Mouse (Mus musculus): ENCODE results near the gene Dhcr24. TPM values are rescaled to one million over a fixed set of nuclear protein-coding genes. Genes with fewer than 3 reads are reported as not detected.
A peak's percentile ranks its signal among the peaks of the same experiment; 100 is the strongest.

Dhcr24 gene
- total RNA-seq, 2 experiments from 2014 or later: 44.3 to 281 TPM

DNA sequence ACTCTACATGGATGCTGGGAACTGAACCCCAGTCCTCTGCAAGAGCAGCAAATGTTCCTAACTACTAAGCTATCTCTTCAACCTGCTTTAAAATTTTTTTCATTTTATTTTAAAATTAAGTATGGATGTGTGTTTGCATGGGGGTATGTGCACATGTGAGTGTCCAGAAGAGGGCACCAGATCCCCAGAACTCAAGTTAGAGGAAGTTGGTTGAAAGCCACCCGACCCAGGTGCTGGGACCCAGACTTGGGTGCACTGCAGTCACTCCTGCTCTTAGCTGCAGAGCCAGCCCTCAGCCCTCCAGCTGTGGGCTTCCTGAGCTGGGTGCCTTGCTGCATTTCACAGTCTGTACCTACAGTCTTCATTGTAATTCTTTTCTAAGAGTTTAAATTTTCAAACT is 38.6 kb downstream of the Dhcr24 start:
- no peak for DNase-seq (ENCODE audit: low spot score in 2 of 2)

DNA sequence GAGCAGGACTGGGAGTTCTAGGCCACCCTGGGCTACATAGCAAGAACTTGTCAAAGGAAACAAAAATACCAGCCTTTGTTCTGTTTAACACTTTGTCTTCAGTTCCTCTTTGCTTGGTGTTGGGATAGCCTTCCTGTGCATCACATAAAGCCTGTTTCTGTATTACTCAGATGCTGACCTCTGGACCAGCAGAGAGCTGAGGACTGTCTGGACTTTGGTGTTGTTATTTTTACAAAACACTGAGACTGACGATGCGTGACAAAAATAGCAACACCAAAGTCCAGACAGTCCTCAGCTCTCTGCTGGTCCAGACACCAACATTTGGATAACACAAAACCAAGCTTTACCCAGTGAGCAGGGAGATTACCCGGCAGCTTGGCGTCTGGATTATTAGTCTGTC is 39.9 kb downstream of the Dhcr24 start:
- no peak for DNase-seq (ENCODE audit: low spot score in 2 of 2)

DNA sequence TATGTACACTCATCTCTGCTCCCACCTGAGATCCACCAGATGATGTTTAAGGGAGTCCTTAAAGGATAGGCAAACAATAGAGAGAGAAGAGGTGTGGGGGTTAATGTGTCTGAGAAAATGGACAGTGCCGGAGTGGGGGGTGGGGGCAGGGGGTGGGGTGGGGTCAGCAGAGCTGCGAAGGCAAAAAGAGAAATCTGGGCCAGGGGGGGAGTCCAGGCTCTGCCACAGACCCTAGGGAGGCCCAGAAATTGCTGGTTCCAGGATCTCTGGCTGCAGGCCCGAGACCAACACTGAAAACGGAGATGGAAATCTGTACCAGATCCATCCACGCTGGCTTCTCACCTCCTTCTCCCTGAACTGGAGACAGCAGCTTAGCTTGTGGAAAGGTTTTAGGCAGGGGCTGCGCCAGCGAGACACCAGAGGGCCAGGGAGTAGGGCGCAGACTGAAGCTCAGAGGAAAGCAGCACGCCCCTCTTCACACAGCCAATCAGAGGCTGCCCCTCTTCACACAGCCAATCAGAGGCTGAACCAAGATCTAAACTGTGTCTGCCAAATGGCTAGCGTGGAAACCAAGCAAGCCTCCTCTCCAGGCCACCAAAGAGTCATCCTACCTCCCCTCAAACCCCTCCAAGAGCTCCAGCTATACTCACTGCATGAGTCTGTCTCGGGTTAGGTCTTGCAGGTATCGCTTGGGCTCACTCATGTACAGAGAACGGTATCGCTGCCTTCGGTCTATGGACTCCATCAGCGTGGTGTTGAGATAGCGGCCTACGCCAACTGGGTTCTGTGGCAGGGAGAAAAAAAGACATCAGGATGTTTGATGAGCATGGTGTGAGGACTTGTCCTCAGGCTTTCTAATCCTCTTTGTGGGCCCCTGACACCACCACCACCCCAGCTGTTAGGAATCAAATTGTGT is 46.1 kb downstream of the Dhcr24 start:
- DNase-seq (ENCODE audit: low spot score in 2 of 2): no peak

DNA sequence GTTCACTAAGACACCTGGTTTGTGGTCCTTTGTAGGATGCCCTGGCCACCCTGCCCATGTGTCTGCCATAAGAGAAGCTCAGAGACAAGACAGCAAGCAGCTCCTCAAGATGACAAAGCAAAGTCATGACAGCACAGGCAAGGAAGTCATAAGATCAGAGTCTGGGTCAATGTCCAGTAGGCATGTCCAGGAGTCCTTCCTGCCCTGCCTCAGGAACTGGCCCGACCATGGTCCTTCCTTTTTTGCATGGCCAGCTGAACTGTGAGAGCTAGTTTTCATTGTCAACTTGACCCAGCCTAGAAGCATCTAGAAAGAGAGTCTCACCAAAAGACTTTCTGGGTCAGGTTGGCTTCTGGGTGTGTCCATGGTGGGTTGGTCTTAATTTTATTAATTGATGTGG is 47.1 kb downstream of the Dhcr24 start:
- no peak for DNase-seq (ENCODE audit: low spot score in 2 of 2)

DNA sequence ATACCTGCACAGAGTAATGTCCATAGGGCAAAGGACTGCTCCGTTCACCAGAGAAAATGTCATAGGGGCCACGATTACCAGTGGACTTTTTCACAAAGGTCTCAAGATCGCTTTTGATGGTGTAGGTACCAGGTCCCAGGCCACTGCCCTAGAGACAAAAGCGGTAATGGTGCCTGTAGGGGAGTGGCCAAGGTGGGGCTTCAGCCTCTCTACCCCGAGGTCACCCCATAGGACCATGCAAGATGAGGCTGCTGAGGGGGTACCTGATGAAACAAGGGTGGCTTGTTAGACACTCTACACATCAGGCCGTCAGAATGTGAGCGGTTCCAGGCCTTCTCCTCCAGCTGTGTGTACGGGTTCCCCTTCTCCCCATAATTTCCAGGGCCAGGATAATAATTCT is 52.3 kb downstream of the Dhcr24 start:
- DNase-seq (ENCODE audit: low spot score in 2 of 2): no peak

DNA sequence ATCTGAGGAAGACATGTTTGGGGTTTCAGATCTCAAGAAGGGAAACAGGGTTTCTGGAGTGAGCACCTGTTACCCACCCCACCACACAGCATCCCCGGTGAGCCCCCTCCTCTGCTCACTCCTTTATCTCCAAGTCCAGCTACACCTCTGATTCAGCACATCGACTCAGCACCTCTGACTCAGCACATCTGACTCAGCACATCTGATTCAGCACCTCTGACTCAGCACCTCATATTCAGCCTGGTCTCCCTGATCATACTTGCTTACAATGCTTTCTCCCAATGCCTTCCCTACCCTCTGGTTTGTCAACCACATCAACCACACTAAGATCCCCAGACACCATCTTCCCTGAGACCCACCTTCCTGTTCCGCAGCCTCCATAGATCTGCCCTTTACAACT is 52.7 kb downstream of the Dhcr24 start:
- DNase-seq (ENCODE audit: low spot score in 2 of 2): peak in 1 of 2 experiments; percentile 32

DNA sequence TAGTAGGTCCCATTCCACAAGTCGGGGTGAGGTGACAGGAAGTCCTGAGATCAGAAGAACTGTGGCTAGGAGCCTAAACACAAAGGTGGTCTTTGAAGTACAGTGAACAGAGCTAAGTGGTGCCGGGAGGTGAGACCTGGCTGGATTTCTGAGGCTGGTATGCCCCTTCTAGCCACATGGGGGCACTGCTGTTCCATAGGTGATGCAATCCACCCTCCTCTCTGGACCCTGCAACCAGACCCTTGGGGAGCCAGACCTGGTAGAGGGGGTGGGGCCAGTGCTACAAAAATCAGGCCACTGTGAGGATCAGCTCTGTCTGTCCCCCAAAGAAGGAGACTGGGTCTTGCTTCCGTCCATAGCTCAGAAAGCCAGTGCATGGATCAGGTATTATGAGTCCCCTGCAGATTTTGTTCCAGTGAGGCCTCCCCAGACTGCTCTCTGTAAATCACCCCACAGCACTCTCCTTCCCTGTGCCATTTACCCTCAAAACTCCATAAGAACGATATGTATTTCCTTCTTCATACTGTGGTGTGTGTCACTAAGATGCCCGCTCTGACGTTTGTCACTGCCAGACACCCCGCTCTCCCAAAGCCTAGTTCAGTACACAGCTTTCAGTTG is 53.5 kb downstream of the Dhcr24 start:
- peak; percentile 58 to 59 for DNase-seq (ENCODE audit: low spot score in 2 of 2)

DNA sequence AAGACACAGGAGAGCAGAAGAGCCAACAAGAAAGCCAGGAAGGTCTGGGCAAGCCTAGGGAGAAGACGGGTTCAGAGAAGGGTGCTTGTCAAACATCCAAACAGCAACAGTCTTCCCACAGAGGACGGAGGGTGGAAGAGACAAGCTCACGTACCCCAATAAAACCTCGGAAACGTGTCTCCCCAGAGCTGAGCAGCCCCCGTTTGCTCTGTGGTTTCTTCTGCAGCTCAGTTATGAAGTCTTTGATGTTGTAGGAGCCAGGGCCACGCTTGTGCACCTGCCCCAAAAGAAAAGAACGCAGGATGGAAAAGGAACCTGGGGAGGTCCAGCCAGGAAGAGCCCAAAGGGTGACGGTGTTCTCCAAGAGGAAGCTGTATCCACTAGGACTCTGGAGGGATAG is 54.0 kb downstream of the Dhcr24 start:
- no peak for DNase-seq (ENCODE audit: low spot score in 2 of 2)

DNA sequence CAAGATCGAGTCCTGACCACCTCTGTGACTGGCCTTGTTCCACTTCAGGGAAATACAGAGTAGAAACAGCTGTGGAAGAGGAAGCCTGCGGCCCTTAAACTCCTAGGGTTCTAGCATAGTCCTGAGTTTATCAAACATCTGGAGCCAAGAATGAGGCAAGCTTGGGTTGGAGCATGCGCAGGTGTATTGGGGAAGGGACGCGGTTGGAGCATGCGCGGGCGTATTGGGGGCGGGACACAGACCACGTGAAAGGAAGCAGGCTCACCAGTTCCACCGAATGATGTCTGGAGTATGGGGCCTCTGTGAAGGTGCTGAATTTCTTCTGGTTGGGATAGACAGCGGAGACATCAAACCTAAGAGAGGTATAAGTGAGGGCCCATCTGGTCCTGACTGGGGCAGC is 54.8 kb downstream of the Dhcr24 start:
- no peak for DNase-seq (ENCODE audit: low spot score in 2 of 2)

DNA sequence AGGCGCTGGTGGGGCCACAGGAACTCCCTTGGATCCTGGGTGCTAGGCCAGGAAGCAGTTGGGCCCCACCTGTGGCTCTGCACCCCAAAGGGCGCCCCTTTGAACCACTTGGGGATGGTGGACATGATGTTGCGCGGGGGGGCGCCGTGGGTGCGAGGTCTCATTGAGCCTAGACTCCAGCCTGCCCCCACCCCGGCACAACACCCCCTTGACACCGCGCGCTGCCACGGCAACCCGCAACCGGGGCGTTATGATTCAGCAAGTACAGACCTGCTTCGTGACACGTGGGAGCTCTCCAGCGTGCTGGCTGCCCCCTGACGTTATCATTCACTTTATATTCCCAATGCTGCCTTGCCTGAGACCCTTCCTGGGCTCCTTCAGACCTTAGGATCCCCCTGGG is 56.2 kb downstream of the Dhcr24 start, which contains the start of gene Lexm:
Gene Lexm, minus strand, starts transcription at position 186 of the 400 bp plus-strand sequence.
- no peak for DNase-seq (ENCODE audit: low spot score in 2 of 2)

DNA sequence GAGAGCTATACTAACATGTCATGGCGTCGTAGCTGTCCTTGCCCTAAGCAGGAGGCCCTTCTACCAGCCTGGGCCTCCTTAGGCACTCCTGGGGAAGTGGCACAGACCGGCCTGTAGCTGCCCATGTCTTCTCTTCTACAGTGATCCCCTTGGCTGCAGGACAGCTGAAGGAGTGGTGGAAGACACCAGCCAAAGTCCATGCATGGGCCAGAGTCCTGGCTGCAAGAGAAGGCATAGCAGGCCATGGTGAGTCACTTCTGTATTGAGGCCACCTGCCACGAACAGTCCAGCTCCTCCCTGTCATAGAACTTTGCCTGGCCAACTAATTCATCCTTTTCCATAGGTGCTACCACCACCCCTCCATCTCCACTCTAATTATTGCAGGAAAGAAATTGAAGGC is 58.1 kb downstream of the Dhcr24 start:
- no peak for DNase-seq (ENCODE audit: low spot score in 2 of 2)

DNA sequence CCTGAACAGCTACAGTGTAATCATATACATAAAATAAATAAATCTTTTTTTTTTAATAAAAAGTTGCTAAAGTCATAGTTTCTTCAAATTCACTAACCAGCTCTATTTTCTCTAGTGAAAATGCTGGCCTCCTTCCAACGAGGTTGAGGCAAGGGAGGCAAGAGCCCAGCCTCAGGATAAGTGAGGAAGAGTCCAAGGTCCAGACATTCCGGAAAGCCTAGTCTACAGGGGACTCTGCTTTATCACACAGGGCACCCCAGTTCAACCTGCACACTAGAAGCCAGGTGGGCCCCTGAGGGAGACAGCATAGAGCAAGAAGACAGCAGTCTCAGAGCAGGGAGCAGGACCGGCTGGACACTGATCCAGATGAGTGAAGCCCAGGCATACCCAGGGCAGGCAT is 60.6 kb downstream of the Dhcr24 start:
- no peak for DNase-seq (ENCODE audit: low spot score in 2 of 2)

DNA sequence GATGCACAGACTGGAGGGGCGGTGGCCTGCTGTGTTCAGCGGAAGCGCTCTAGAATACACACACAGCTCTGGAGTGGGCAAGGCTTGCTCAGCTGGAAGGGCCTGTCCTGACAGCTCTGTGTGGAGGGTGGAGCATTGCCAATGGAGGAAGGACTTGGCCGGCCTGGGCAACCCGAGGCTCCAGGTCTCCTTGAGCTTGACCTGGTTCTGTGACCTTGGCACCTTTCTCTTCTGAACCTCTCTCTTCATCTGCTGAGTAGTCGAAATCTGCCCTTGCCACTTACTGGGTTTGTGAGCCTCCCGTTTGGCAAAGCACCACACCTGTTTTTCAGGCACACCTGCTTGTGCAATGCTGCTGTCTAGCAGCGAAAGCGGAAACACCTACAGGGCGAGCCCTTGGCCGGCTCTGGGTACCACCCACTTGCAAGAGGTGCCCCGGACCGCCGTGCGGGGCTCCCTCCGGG is 61.2 kb downstream of the Dhcr24 start, which contains the start of gene Ttc22:
Gene Ttc22, plus strand, starts transcription at position 403 of the 464 bp plus-strand sequence.
- no peak for DNase-seq (ENCODE audit: low spot score in 2 of 2)

DNA sequence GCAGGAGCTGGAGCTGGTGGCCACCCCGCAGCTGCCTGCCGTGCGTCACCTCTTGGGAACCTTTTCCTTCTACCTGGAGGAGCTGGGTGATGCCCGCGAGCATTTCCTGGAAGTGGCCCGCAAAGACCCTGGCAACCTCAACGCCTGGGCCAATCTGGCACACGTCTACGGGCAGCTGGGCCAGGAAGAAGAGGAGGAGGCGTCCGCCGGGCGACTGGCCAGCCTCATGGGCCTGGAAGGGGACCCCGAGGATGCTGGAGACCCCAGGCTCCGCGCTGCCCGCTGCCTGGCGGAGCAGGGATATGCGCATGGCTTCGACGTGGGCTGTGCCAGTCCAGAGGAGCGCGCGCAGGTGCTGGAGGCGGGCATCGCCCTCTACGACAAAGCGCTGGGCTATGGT is 61.9 kb downstream of the Dhcr24 start:
- DNase-seq (ENCODE audit: low spot score in 2 of 2): no peak

DNA sequence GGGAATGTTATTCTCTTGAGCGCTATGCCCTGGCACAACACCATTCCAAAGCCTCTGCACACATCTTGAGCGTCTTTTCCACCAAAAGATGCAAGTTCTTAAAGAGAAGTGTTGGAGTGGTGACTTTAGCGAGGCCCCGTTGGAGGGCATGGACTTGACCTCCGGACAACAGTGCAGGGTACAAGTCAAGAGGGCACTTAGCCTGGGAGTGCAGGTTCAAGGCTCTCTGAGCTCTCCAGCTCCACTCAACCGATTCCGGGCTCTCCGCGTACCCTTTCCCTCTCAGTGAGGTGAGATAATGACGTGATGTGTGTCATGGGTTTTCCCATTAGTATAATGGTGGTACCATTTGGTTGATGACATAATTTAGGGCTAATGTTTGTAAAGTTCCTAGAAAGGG is 63.4 kb downstream of the Dhcr24 start:
- no peak for DNase-seq (ENCODE audit: low spot score in 2 of 2)

DNA sequence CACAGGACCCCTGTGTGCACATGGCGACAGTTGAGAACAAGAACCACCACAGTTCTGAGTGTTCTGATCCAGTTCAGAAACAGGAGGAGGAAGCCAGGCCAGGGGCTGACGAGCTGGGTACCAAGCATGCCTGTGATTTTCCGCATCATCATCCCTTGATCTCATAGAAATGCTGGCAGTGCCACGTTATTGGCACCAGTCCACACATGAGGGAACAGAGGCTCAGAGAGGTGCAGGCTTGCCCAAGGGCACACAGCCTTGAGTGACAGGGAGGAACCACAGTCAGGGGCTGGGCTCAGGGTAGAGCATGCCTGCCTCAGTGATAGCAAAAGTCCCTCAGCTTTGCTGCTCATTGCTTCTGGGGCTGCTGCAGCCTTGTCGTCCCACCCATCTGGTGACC is 67.0 kb downstream of the Dhcr24 start:
- DNase-seq (ENCODE audit: low spot score in 2 of 2): no peak

DNA sequence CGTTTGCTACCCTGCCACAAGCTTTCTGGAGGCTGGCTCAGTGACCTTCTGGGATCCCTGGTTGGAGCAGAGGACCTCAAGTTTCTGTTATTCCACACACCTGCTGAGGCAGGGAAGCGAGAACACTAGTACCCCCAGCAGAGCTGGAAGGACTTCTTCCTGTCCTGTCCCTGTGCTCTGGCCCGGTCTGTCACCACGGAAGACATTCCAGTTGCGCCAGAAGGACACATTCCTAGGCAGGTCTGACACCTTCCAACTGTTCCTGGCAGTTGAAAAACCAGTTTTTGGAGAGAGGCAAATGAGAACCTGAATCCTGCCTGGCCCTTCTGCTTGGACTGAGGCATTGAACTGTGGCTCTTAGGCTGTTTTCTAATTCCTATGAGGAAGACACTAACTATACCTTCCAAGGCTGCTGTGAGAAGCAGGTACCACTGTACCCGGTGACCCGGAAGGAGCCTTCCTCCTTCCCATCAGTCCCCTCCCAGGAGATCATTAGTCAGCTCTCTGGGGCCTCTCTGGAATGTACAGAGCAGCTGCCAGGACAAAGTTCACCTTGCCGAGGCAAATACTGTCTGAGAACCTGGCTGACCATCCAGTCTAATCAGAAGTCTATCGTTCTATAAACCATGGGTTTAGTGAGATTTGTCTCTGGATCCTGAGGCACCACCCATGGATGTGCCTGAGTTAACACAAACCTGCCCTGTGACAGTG is 68.0 kb downstream of the Dhcr24 start:
- DNase-seq (ENCODE audit: low spot score in 2 of 2): no peak

DNA sequence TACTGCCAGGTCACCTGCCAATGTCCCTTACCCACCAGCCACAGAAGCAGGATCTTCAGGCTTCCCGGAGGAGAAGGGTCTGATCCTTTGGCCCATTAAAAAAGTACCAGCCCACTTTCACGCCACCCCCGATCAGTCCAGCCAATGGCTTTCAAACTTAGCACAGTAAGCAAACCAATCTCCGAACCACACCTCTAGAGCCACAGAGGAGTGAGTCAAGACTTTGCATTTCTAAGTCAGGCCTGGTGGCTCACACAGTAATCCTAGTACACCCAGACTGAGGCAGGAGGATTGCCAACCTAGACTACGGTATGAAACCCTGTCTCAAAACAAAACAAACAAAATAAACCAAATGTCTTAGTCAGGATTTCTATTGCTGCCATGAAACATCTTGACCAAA is 68.5 kb downstream of the Dhcr24 start:
- no peak for DNase-seq (ENCODE audit: low spot score in 2 of 2)

DNA sequence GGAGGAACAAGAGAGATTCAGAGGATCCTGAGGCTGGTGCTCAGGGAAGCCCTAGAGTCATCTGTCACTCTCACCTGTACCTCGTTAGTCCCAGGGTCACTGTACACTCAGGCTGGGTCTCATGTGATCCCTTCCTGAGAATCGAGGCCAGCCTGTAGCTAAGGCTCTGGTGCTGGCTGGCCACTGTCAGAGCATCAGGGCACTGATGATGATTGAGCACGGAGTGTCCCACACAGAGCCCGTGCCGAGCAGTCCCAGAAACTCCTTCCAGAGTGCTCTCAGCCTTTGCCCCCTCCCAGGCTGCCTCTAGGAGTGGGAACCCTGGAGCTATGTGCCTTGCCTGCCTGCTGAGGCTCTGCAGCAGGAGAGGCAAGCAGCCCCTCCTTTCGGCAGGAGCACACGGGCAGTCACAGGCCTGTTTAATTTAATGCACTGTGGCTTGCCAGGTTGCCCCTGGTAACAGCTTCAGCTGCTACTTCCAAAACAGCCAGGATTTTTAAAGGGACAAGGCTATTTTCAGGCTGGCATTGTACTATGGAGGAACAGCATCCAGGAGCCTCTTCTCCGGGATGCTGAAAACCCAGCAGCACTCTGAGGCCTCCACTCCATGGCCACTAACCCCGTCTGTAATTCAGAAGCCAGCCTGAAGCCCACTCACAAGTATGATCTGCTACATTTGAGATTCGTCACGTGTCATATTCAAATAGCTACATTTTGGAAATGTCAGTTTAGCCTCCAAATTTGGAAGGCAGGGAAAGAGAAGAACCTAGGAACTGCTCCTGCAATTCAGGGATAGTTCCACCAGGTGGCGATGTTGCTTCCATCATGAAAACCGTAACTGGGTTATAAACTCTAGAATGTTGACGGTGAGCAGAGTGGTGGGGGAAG is 69.7 kb downstream of the Dhcr24 start:
- peak; percentile 50 to 54 for DNase-seq (ENCODE audit: low spot score in 2 of 2)

DNA sequence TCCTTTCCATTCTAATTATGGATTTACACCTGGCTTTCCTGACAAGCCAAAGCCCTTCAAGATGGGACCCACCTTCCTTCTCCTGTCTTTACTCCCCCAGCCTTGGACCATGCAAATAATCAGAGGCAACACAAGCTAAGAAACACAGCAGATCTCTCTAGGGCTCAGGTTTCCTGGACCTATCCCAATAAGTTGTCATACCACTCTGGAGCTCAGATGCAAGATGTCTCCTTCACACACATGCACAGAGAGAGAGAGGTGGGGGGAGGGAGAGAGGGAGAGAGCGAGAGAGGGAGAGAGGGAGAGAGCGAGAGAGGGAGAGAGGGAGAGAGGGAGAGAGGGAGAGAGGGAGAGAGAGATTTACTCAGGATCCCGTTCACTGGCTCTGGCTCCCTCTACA is 71.5 kb downstream of the Dhcr24 start:
- no peak for DNase-seq (ENCODE audit: low spot score in 2 of 2)
